Mouse (Mus musculus): ENCODE measurements around the gene Syt9.

- no peak for TF ChIP-seq USF1 (IDR thresholded peaks at IDR 0.05; ENCODE audit: low read depth)
- no peak for TF ChIP-seq SRF (IDR thresholded peaks at IDR 0.05; ENCODE audit: control insufficient read depth, insufficient read length, low read depth)
- no peak for TF ChIP-seq POLR2AphosphoS2 (IDR thresholded peaks at IDR 0.05; ENCODE audit: insufficient read length, low read depth)
Measured at GRCm38 (mm10) chr7:107478979-107479965, 108.7 kb downstream of the Syt9 start.

Measured in myocyte (in vitro differentiated cells).